Mouse (Mus musculus): ENCODE results near the gene Spsb2.
A peak's percentile ranks its signal among the peaks of the same experiment; 100 is the strongest.
"Not testable (repeated sequence)": the region's sequence is repeated elsewhere in the genome, so short reads cannot be mapped to it uniquely, and the experiment has no call there.

The Spsb2 gene

GRCm38 (mm10) chr6:124803061-124803460 is 5.4 kb upstream of the Spsb2 start:
- DNase-seq, result no peak

DNA sequence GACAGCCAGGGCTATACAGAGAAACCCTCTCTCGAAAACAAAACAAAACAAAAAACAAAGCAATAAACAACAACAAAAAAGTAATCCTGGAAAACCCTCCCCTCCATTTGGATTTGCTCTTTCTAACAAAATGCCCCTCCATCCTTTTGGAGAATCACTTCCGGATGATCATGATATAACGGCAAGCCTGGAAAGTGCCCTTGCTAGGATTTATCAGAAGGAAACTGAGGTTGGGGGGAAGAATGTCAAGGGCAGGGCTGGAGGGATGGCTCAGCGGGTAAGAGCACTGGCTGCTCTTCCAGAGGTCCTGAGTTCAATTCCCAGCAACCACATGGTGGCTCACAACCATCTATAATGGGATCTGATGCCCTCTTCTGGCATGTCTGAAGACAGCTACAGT is 4.8 kb upstream of the Spsb2 start:
- DNase-seq, result not testable (repeated sequence)

DNA sequence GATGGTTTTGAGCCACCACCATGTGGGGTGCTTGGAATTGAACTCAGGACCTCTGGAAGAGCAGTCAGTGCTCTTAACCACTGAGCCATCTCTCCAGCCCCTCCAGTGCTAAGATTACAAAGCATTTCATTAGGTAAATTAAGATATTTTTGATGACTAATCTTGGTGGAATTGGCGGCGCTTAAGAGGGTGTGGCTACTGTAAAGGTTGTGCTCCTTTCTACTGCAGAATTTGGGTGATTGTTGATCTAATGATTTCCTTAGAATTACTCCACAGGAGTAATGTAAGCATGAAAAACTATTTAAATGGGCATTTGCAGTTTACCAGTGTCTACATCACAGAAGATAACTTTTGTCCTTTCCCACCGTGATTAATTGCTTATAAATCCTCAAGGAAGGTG is 4.1 kb upstream of the Spsb2 start:
- no peak for DNase-seq

GRCm38 (mm10) chr6:124805341-124806321 is 2.8 kb upstream of the Spsb2 start:
- peak; percentile 55 to 71 for DNase-seq

GRCm38 (mm10) chr6:124806446-124807140 is 1.9 kb upstream of the Spsb2 start:
- no peak for DNase-seq

DNA sequence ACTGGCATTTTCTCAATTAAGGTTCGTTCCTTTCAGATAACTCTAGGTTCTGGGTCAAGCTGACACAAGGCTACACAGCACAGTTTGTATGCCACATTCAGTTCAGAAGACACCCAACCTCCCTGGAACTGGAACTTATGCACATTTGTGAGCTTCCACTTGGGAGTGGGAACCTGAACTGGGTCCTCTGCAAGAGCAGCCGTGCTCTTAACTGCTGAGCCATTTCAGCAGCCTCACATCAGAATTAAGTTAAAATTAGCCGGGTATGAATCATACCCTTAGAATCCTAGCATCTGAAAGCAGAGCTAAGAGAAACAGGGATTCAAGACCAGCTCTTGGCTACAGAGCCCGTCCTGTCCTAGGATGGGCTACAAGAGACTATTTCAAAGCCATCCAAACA is 1.1 kb upstream of the Spsb2 start:
- no peak for DNase-seq

- no peak for DNase-seq
Measured at GRCm38 (mm10) chr6:124807986-124808357, 489 bp upstream of the Spsb2 start.

GRCm38 (mm10) chr6:124809052-124809774 is 752 bp downstream of the Spsb2 start:
- DNase-seq, result peak; percentile 55 to 63

DNA sequence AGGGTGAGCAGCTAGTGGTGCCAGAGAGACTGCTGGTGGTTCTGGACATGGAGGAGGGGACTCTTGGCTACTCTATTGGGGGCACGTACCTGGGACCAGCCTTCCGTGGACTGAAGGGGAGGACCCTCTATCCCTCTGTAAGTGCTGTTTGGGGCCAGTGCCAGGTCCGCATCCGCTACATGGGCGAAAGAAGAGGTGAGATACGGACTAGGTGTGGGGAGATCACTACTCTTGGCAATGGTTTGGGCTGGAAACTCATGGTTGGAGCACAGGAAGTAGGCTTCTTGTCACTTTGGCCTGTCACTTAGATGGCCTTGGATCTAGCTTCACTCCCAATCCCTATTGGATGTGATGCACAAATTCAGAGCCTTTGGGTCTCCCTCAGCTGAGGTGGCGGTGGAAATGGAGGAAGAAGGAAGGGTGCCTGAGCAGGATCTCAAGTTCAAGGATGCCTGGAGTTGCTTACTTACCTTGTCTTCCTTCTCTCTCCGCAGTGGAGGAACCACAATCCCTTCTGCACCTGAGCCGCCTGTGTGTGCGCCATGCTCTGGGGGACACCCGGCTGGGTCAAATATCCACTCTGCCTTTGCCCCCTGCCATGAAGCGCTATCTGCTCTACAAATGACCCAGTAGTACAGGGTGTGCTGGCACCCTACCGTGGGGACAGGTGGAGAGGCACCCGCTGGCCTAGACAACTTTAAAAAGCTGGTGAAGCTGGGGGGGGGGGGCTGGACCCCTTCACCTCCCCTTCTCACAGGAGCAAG is 1.5 kb downstream of the Spsb2 start:
- no peak for DNase-seq

DNA sequence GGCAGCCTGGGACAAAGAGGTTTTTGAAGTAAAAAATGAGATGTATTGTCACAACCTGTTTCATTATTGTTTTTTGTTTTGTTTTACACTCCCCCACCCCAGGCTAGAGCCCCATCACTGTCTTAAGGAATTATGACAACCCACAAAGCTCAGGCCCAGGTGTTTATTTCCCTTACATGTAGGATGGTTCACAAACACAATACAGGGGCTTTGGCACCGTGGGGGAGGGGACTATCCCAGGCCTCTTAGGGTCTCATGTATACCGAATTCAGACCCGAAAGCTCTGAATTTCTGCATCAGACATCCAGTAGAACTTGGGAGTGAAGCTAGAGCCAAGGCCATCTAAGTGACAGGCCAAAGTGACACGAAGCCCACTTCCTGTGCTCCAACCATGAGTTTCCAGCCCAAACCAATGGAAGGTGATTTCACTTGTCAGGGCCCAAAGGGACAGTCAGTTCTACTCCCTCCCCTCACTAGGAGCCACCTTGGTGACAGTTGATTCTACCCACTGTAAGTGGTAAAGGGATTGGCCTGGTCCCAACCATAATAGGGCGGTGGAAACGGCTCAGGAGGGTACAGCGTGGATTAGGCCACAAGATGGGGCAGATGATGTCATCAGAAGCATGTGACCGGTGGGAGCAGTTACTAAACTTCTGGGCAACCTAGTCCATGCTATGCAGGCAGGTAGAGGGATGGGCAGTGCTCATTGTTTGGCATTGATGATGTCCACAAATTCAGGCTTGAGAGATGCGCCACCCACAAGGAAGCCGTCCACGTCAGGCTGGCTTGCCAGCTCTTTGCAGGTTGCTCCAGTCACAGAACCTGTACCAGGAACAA is 2.3 kb downstream of the Spsb2 start:
- DNase-seq, result not testable (repeated sequence)

DNA sequence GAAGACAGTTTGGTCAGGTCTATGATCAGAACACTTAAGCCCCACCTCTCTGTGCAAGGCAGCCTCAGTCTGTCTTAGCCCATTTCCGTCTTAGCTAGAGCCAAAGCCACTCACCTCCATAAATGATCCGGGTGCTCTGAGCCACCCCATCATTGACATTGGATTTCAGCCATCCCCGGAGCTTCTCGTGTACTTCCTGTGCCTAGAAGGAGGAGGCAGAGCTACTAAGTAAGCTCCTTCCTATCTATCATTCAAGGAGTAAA is 2.9 kb downstream of the Spsb2 start:
- no peak for DNase-seq

DNA sequence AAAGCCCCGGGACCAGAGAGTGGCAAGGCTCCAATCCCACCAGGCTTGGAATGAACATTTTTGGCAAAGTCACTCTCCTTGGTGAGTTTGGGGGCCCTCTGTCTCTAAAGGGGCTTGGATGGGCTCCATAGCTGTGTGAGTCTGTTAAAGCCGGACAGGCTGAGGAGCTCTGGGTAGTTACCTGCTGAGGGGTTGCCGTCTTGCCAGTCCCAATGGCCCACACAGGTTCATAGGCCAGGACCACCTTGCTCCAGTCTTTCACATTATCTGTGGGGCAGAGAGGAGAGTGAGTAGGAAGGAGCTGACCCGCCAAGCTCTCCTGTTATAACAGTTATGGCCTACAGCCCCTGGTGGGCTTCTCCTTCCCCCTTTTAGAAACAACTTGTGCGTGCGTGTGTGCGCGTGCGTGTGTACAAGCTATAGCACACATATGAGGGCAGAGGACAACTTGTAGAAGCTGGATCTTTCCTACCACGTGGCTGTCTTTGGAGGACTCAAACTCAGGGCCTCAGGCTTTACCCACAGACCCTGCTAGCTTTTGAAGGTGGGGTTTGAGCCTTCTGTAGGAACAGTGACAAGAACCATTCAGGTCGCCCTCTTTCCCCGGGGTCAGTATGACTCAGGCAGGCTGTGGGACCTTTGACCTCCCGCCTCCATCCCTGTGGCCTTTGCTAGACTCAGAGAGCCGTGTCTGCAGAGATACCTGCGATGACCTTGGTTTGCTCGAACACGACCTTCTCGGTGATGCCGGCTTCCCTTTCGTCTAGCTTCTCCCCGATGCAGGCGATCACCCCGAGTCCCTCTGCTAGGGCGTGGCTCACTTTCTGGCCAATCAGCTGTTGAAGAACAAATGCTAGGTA is 3.5 kb downstream of the Spsb2 start:
- no peak for DNase-seq

- no peak for DNase-seq
Measured at GRCm38 (mm10) chr6:124812848-124813247, 4.4 kb downstream of the Spsb2 start.

GRCm38 (mm10) chr6:124813496-124813895 is 5.0 kb downstream of the Spsb2 start:
- DNase-seq, result peak; percentile 56 to 70

DNA sequence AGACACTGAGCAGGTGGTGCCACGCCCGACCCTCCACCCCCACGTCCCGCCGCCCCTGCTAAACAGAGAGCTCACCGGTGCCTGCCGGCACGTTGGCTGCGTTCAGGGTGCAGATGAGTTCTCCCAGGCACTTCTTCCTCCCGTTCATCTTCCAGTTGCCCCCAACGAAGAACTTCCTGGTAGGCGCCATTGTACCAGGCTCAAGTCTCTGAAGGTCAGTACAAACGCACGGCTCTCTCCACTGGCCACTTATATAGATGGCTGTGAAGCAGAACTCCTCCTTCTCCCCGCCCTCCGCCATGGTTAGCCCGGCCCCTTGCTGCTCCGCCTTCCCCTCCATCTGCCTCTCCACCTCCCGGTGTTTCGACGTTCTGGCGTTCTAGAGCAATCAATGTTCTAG is 5.5 kb downstream of the Spsb2 start, which contains the start of gene Tpi1:
Gene Tpi1, minus strand, starts transcription at position 364 of the 400 bp plus-strand sequence.
- peak; percentile 70 to 76 for DNase-seq

DNA sequence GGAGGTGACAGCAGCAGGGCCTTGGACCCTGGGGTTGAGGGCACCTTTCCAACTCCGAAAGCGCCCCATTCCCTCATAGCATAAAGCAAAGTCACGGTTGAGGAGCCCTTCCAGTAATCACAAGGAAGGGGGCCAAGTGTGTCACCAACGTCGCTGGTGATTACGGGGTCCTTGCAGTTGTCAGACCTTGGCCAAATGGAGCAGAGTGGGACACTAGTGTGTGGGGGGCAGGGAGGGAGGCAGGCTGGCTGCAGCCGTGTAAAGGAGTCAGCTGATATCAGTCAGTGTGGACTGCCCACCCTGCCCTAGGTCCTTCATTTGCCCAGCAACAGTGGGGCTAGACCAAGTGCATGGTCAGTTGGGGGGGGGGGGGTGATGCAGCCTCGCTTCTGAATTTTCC is 6.0 kb downstream of the Spsb2 start:
- DNase-seq, result no peak

DNA sequence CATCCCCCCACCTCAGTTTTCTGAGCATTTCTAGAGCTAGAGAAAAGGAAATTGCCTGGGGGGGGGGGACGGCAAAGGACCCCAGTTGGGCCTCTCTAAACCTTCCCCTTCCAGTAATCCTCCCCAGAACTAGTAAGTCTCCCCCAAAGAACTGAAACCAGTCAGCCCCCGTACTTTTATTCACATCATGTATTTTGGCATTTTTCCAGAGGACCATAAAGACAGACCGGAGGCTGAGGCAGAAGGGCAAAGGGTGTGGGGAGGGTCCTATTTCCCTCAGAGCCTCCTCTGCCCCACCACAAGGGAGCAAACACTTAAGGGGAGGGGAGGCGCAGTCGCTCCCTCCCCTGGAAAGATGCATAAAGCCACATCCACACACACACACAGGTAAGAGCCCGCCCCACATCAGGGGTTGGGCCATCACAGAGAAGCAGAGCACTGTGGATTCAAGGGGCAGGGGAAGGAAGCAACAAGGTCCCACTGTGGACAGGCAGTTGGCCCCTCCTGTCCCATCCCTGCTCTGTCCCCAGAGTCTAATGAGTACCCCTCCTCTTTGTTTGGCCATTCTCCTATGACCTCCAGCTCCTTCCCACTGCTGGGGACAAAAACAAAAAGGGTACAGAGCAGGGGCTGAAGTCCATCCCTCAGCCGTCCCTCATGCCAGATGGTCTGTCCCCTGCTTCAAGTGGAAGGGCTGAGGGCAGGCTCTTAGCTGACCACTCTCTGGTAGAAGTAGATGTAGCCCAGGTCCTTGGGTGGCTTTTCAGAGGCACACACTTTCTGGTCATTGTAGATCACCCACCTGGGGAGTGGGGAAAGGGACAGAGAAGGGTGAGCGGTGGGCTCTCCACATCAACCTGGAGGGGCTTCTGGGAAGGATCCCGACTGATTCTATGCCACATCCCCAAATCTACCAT is 6.7 kb downstream of the Spsb2 start:
- no peak for DNase-seq

DNA sequence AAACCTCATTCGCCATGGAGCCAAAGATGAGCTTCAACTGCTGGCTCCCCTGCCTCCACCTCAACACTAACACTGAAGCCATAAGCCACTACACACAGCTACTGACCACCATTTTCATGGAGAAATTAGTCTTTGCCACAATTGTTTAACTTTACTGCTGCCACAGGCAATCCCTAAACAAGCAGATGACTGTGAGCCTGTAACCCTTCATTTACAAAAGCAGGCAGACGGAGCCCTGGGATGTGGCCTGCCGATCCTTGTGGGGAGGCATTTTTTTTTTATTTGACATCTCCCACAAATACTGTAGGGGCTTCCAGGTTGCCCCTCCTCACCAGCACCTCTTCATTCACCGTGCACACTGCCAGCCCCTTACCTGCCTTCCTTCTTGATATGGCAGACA is 8.2 kb downstream of the Spsb2 start:
- DNase-seq, result no peak

GRCm38 (mm10) chr6:124817125-124817524 is 8.7 kb downstream of the Spsb2 start:
- no peak for DNase-seq

- DNase-seq, result no peak
Measured at GRCm38 (mm10) chr6:124817563-124817962, 9.1 kb downstream of the Spsb2 start.

All from thymus, adult 18-20 months (tissue).